In the genomic region with DNA sequence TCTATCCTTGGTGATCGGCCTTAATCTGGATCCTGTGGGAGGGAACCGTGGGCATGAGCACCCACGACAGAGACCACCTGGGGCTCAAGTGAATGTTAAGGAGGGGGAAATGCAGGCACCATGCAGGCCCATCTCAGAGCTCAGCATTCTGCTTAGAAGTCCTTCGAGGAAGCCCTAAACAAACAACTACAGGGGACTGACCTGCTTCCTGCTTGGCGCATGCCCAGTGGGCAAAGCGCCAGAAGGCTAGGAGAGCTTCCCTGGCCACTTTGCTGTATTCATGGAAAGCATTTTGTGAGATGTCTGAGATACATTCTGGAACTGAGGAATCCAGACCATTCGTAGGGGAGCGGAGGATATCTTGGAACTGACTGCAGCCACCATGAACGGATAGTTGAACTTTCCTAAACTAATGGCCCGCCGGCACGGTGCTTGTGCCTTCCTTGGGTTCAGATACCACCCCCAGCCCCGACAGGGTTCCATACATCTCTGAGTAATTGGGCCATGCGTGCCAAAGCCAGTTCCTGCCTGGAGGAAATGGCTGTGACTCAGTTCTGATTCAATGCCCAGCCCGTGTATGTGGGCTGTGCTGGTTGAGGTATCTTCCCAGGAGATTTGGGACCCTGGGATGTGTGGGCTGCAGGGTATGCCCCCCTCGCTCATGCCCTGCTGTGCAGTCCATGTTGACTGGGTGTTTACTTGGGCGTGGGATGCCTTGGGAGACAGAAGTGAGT, we compare ENCODE assay signal across 8 mouse cellular contexts.
DNase-seq lines count a peak whose midpoint lies in the region; ATAC-seq and TF ChIP-seq lines count a peak whose summit lies in the region.

No protein-coding gene starts in this region.

- no peak for ATAC-seq in midbrain, postnatal 0 days (ENCODE audit: low FRiP score)
- ATAC-seq in heart, postnatal 0 days (ENCODE audit: insufficient read depth, low read depth): 0 out of 2 replicates have a peak, but pooled peaks have one; percentile 38
- ATAC-seq in neural tube, embryonic 15.5 days (ENCODE audit: low FRiP score): no peak
- no peak for ATAC-seq in inflammation-experienced regulatory T-cells, adult 6 months

- H3K36me3 ChIP-seq in midbrain, postnatal 0 days (ENCODE audit: insufficient read depth, low read length): no peaks in the 10 kb centered on the region
- no peaks in the 10 kb centered on the region for H3K36me3 ChIP-seq in midbrain, embryonic 10.5 days
- no peaks in the 10 kb centered on the region for H3K36me3 ChIP-seq in heart, postnatal 0 days (replicated peaks; ENCODE audit: control insufficient read depth, insufficient read depth, low read length)
- H3K36me3 ChIP-seq in neural tube, embryonic 15.5 days: no peaks in the 10 kb centered on the region

- H3K27ac ChIP-seq in midbrain, postnatal 0 days (ENCODE audit: low read depth, low read length): no peak overlapping the region
- no peak overlapping the region for H3K27ac ChIP-seq in midbrain, embryonic 10.5 days (replicated peaks)
- no peak overlapping the region for H3K27ac ChIP-seq in heart, postnatal 0 days (ENCODE audit: low read depth)
- H3K27ac ChIP-seq in neural tube, embryonic 15.5 days (replicated peaks): no peak overlapping the region

- H3K9ac ChIP-seq in midbrain, postnatal 0 days (replicated peaks; ENCODE audit: low read length, poor library complexity, severe bottlenecking): no peak overlapping the region
- H3K9ac ChIP-seq in heart, postnatal 0 days (replicated peaks; ENCODE audit: low read depth, low read length): no peak overlapping the region
- H3K9ac ChIP-seq in neural tube, embryonic 15.5 days (replicated peaks): no peak overlapping the region

- no peak for TF ChIP-seq CTCF in midbrain, postnatal 0 days (IDR thresholded peaks at IDR 0.05)
- no peak for TF ChIP-seq CTCF in heart, postnatal 0 days (IDR thresholded peaks at IDR 0.05; ENCODE audit: low read depth)

- no peaks in the 10 kb centered on the region for H3K27me3 ChIP-seq in midbrain, postnatal 0 days (ENCODE audit: insufficient read depth, low read length)
- H3K27me3 ChIP-seq in midbrain, embryonic 10.5 days (ENCODE audit: low read depth, poor library complexity, severe bottlenecking): no peaks in the 10 kb centered on the region
- no peaks in the 10 kb centered on the region for H3K27me3 ChIP-seq in heart, postnatal 0 days (ENCODE audit: control insufficient read depth, insufficient read depth, low read length)
- no peaks in the 10 kb centered on the region for H3K27me3 ChIP-seq in neural tube, embryonic 15.5 days (replicated peaks)

- H3K4me3 ChIP-seq in midbrain, postnatal 0 days (ENCODE audit: low read depth, low read length): no peak overlapping the region
- no peak overlapping the region for H3K4me3 ChIP-seq in midbrain, embryonic 10.5 days
- no peak overlapping the region for H3K4me3 ChIP-seq in heart, postnatal 0 days (ENCODE audit: low read depth, low read length)
- no peak overlapping the region for H3K4me3 ChIP-seq in neural tube, embryonic 15.5 days (replicated peaks)

- peak; percentile 33 to 56 for DNase-seq in cerebellum, postnatal 25 days
- DNase-seq in cerebellum, adult 9-10 months: no peak
- DNase-seq in midbrain, postnatal 0 days (ENCODE audit: low spot score): peak; percentile 37
- no peak for DNase-seq in midbrain, embryonic 10.5 days (ENCODE audit: low spot score)
- DNase-seq in heart, postnatal 0 days (ENCODE audit: low spot score): peak; percentile 28
- DNase-seq in lung, postnatal 36 days: peak; percentile 41

- H3K4me1 ChIP-seq in midbrain, postnatal 0 days (ENCODE audit: insufficient read depth, low read length): no peaks in the 10 kb centered on the region
- H3K4me1 ChIP-seq in midbrain, embryonic 10.5 days: no peaks in the 10 kb centered on the region
- H3K4me1 ChIP-seq in heart, postnatal 0 days (ENCODE audit: control insufficient read depth, insufficient read depth): peaks cover 6% of the 10 kb centered on the region
- peaks cover 5% of the 10 kb centered on the region; the same call in 1 of the 2 replicates for H3K4me1 ChIP-seq in neural tube, embryonic 15.5 days

- H3K4me2 ChIP-seq in midbrain, postnatal 0 days (ENCODE audit: low read depth, low read length, poor library complexity, severe bottlenecking): no peak overlapping the region
- no peak overlapping the region; the same call in 1 of the 2 replicates for H3K4me2 ChIP-seq in heart, postnatal 0 days (ENCODE audit: low read depth, low read length)
- no peak overlapping the region for H3K4me2 ChIP-seq in neural tube, embryonic 15.5 days

- no peaks in the 10 kb centered on the region for H3K9me3 ChIP-seq in midbrain, postnatal 0 days (ENCODE audit: low read length)
- H3K9me3 ChIP-seq in midbrain, embryonic 10.5 days (replicated peaks): no peaks in the 10 kb centered on the region
- H3K9me3 ChIP-seq in heart, postnatal 0 days (replicated peaks; ENCODE audit: control insufficient read depth, low read length): no peaks in the 10 kb centered on the region
- H3K9me3 ChIP-seq in neural tube, embryonic 15.5 days (replicated peaks): no peaks in the 10 kb centered on the region

- no peak for TF ChIP-seq EP300 in heart, postnatal 0 days (IDR thresholded peaks at IDR 0.05; ENCODE audit: low read depth)

- WGBS in midbrain, postnatal 0 days: 82% methylated on average over 17 of the region's 17 CpGs
- WGBS in midbrain, embryonic 10.5 days: 90% methylated on average over 17 of the region's 17 CpGs
- WGBS in heart, postnatal 0 days: 52% methylated on average over 17 of the region's 17 CpGs
- 83% methylated on average over 17 of the region's 17 CpGs for WGBS in neural tube, embryonic 15.5 days

Comparison
In these comparisons a context has a peak if more than half of its experiments do, and no peak if none do; other contexts are left out.
1. DNase-seq: peak in cerebellum, postnatal 25 days (2 of 2), midbrain, postnatal 0 days (single experiment), heart, postnatal 0 days (single experiment) and lung, postnatal 36 days (single experiment); none in cerebellum, adult 9-10 months (single experiment) and midbrain, embryonic 10.5 days (single experiment).